Mouse (Mus musculus) E14TG2a.4 (cell line): ENCODE measurements at regions not wholly inside any gene's neighbourhood (a gene's known extent, or its start where the extent isn't known, plus 50 kb on each side); places are given as distances from the start of the nearest gene placed in this dataset.

Experiments
- H3K27me3 ChIP-seq: 2 replicates; pipeline ENCODE4 v1.6.1; 2014; ENCODE audit warnings: low read length, control low read depth; ENCODE audit not compliant: insufficient read depth
- H3K36me3 ChIP-seq: 2 replicates; pipeline ENCODE4 v1.6.1; 2014; ENCODE audit warnings: low read length, control low read depth; ENCODE audit not compliant: insufficient read depth
- H3K4me1 ChIP-seq: replicated peaks from 2 replicates; pipeline ENCODE4 v1.6.1; 2014; ENCODE audit warnings: low read depth, low read length, control low read depth
- H3K4me3 ChIP-seq: replicated peaks from 2 replicates; pipeline ENCODE4 v1.5.1; 2014; ENCODE audit warnings: mild to moderate bottlenecking, low read length
- H3K9me3 ChIP-seq: 2 replicates; pipeline ENCODE4 v1.6.1; 2014; ENCODE audit warnings: low read length, control low read depth
- CTCF ChIP-seq: conservative IDR thresholded peaks from 2 replicates; pipeline ENCODE4 v1.5.1; 2014; ENCODE audit warnings: low read length
- NANOG ChIP-seq: IDR thresholded peaks from 2 replicates; pipeline ENCODE4 v1.6.1; 2014; ENCODE audit warnings: borderline replicate concordance, low read length, mixed read lengths
- POU5F1 ChIP-seq: IDR thresholded peaks from 2 replicates; pipeline ENCODE4 v1.6.1; 2014; ENCODE audit warnings: low read length, borderline replicate concordance

GRCm38 (mm10) chr14:68218471-68218870 lies 1075.6 kb downstream of the Synb start:
- TF ChIP-seq POU5F1 (no peak), CTCF (no peak), NANOG (no peak)
- Histone ChIP-seq H3K4me3 (no peak overlapping the region), H3K9me3 (no peaks in the 10 kb centered on the region), H3K27me3 (no peaks in the 10 kb centered on the region), H3K4me1 (no peaks in the 10 kb centered on the region), H3K36me3 (no peaks in the 10 kb centered on the region)

GRCm38 (mm10) chr14:68217986-68218385 lies 1076.1 kb downstream of the Synb start:
- Histone ChIP-seq H3K27me3 (no peaks in the 10 kb centered on the region), H3K9me3 (no peaks in the 10 kb centered on the region), H3K4me3 (no peak overlapping the region), H3K4me1 (no peaks in the 10 kb centered on the region), H3K36me3 (no peaks in the 10 kb centered on the region)
- TF ChIP-seq NANOG (no peak), POU5F1 (no peak), CTCF (no peak)

GRCm38 (mm10) chr14:68213879-68214278 lies 1080.2 kb downstream of the Synb start:
- no peak overlapping the region for H3K4me3 ChIP-seq
- no peaks in the 10 kb centered on the region for H3K4me1 ChIP-seq
- no peaks in the 10 kb centered on the region for H3K36me3 ChIP-seq
- TF ChIP-seq NANOG: no peak
- TF ChIP-seq CTCF: no peak
- TF ChIP-seq POU5F1: no peak
- H3K27me3 ChIP-seq: no peaks in the 10 kb centered on the region
- no peaks in the 10 kb centered on the region for H3K9me3 ChIP-seq

- TF ChIP-seq NANOG (no peak), POU5F1 (no peak), CTCF (no peak)
These were observed 1095.3 kb downstream of the Synb start for GRCm38 (mm10) chr14:68198802-68199201.

GRCm38 (mm10) chr14:68197470-68197800 lies 1096.7 kb downstream of the Synb start:
- Histone ChIP-seq H3K36me3 (no peaks in the 10 kb centered on the region), H3K27me3 (no peaks in the 10 kb centered on the region; the same call in 1 of the 2 replicates), H3K4me1 (peaks cover 31% of the 10 kb centered on the region), H3K9me3 (no peaks in the 10 kb centered on the region), H3K4me3 (no peak overlapping the region)
- TF ChIP-seq NANOG (no peak), CTCF (no peak), POU5F1 (no peak)

More at GRCm38 (mm10) chr14:68198802-68199201, 1095.3 kb downstream of the Synb start:
- H3K9me3 ChIP-seq: no peaks in the 10 kb centered on the region
- H3K36me3 ChIP-seq: no peaks in the 10 kb centered on the region
- peaks cover 31% of the 10 kb centered on the region for H3K4me1 ChIP-seq
- no peak overlapping the region for H3K4me3 ChIP-seq
- peaks cover 2% of the 10 kb centered on the region; the same call in 1 of the 2 replicates for H3K27me3 ChIP-seq

GRCm38 (mm10) chr14:68196762-68197469 lies 1097.2 kb downstream of the Synb start:
- Histone ChIP-seq H3K9me3 (no peaks in the 10 kb centered on the region), H3K27me3 (no peaks in the 10 kb centered on the region; the same call in 1 of the 2 replicates), H3K4me1 (peaks cover 31% of the 10 kb centered on the region), H3K36me3 (no peaks in the 10 kb centered on the region), H3K4me3 (no peak overlapping the region)
- TF ChIP-seq CTCF: no peak
- TF ChIP-seq POU5F1: no peak
- TF ChIP-seq NANOG: no peak

- Histone ChIP-seq H3K4me1 (peaks cover 31% of the 10 kb centered on the region), H3K9me3 (no peaks in the 10 kb centered on the region), H3K4me3 (no peak overlapping the region), H3K36me3 (no peaks in the 10 kb centered on the region), H3K27me3 (no peaks in the 10 kb centered on the region; the same call in 1 of the 2 replicates)
- TF ChIP-seq CTCF: no peak
- no peak for TF ChIP-seq POU5F1
- no peak for TF ChIP-seq NANOG
These were observed 1097.9 kb downstream of the Synb start for GRCm38 (mm10) chr14:68196201-68196600.

- Histone ChIP-seq H3K9me3 (no peaks in the 10 kb centered on the region; the same call in 1 of the 2 replicates), H3K27me3 (no peaks in the 10 kb centered on the region), H3K4me3 (no peak overlapping the region), H3K4me1 (no peaks in the 10 kb centered on the region), H3K36me3 (no peaks in the 10 kb centered on the region)
- no peak for TF ChIP-seq CTCF
- no peak for TF ChIP-seq POU5F1
These were observed 1104.2 kb downstream of the Synb start for GRCm38 (mm10) chr14:68189876-68190275.

- no peak overlapping the region for H3K4me3 ChIP-seq
- TF ChIP-seq NANOG: no peak
- TF ChIP-seq CTCF: no peak
- TF ChIP-seq POU5F1: no peak
- H3K36me3 ChIP-seq: no peaks in the 10 kb centered on the region
- no peaks in the 10 kb centered on the region for H3K27me3 ChIP-seq
- H3K4me1 ChIP-seq: no peaks in the 10 kb centered on the region
- no peaks in the 10 kb centered on the region; the same call in 1 of the 2 replicates for H3K9me3 ChIP-seq
These were observed 1105.8 kb downstream of the Synb start for GRCm38 (mm10) chr14:68188325-68188724.
